Mouse (Mus musculus) cerebellum, postnatal 14 days (tissue): ENCODE data around the gene Tuft1.
"Not testable (repeated sequence)": the region's sequence is repeated elsewhere in the genome, so short reads cannot be mapped to it uniquely, and the experiment has no call there.

Experiments used
- DNase-seq, 2 experiments: peaks; one replicate each; pipeline ENCODE4 v3.0.0; 2021; ENCODE audit warnings: mixed read lengths in 2 of 2

Tuft1 gene

GRCm38 (mm10) chr3:94658740-94659095, at the start of gene Tuft1:
Gene Tuft1, minus strand, starts transcription at chr3:94658872.
- peak; percentile 70 to 73 for DNase-seq

- DNase-seq: peak; percentile 40 to 60
Observed at GRCm38 (mm10) chr3:94703364-94703763, 44.7 kb upstream of the Tuft1 start.

- no peak for DNase-seq
Observed at GRCm38 (mm10) chr3:94702856-94703255, 44.2 kb upstream of the Tuft1 start.

GRCm38 (mm10) chr3:94702163-94702810, 43.6 kb upstream of the Tuft1 start:
- DNase-seq: not testable (repeated sequence)

GRCm38 (mm10) chr3:94696257-94696656, 37.6 kb upstream of the Tuft1 start:
- not testable (repeated sequence) for DNase-seq

GRCm38 (mm10) chr3:94695591-94695990, 36.9 kb upstream of the Tuft1 start:
- not testable (repeated sequence) for DNase-seq

GRCm38 (mm10) chr3:94693874-94694273, 35.2 kb upstream of the Tuft1 start:
- not testable (repeated sequence) for DNase-seq

- DNase-seq: no peak
Observed at GRCm38 (mm10) chr3:94693329-94693825, 34.7 kb upstream of the Tuft1 start, which contains the start of gene Selenbp2. Gene Selenbp2, plus strand, starts transcription at chr3:94693556.

- not testable (repeated sequence) for DNase-seq
Observed at GRCm38 (mm10) chr3:94691694-94692093, 33.0 kb upstream of the Tuft1 start.

- no peak for DNase-seq
Observed at GRCm38 (mm10) chr3:94690616-94691247, 32.1 kb upstream of the Tuft1 start.

- not testable (repeated sequence) for DNase-seq
Observed at GRCm38 (mm10) chr3:94690162-94690561, 31.5 kb upstream of the Tuft1 start.

- not testable (repeated sequence) for DNase-seq
Observed at GRCm38 (mm10) chr3:94689195-94689594, 30.5 kb upstream of the Tuft1 start.

GRCm38 (mm10) chr3:94688698-94689097, 30.0 kb upstream of the Tuft1 start:
- not testable (repeated sequence) for DNase-seq

- not testable (repeated sequence) for DNase-seq
Observed at GRCm38 (mm10) chr3:94685989-94686772, 27.5 kb upstream of the Tuft1 start.

- no peak for DNase-seq
Observed at GRCm38 (mm10) chr3:94683646-94684045, 25.0 kb upstream of the Tuft1 start.

- no peak for DNase-seq
Observed at GRCm38 (mm10) chr3:94680783-94681182, 22.1 kb upstream of the Tuft1 start.

- DNase-seq: not testable (repeated sequence)
Observed at GRCm38 (mm10) chr3:94680032-94680431, 21.4 kb upstream of the Tuft1 start.

- DNase-seq: no peak
Observed at GRCm38 (mm10) chr3:94679351-94679841, 20.7 kb upstream of the Tuft1 start.

- not testable (repeated sequence) for DNase-seq
Observed at GRCm38 (mm10) chr3:94675101-94675500, 16.4 kb upstream of the Tuft1 start.

GRCm38 (mm10) chr3:94665896-94666295, 7.2 kb upstream of the Tuft1 start:
- DNase-seq: not testable (repeated sequence)

- DNase-seq: not testable (repeated sequence)
Observed at GRCm38 (mm10) chr3:94665060-94665802, 6.6 kb upstream of the Tuft1 start.

GRCm38 (mm10) chr3:94660841-94661240, 2.2 kb upstream of the Tuft1 start:
- not testable (repeated sequence) for DNase-seq
